Mouse (Mus musculus): ENCODE measurements around the gene Them7. TPM values are rescaled to one million over a fixed set of nuclear protein-coding genes. Genes with fewer than 3 reads are reported as not detected.

Them7 gene
- not detected in 2 replicates for polyA plus RNA-seq (2014; fragmentation: Nextera tagmentation; extraction: Ambion mirVana)

- DNase-seq: peak; percentile 28
- H3K27ac ChIP-seq (replicated peaks; ENCODE audit: low read depth, low read length): no peak within 1 kb of the TSS
Observed at GRCm38 (mm10) chr2:105224134-105224986, at the start of gene Them7. Them7 (plus strand) TSS chr2:105224320.

GRCm38 (mm10) chr2:105178871-105179270, 45.2 kb upstream of the Them7 start:
- WGBS: 92% methylated on average over 12 of the region's 12 CpGs
- no peak overlapping the region for H3K4me3 ChIP-seq (replicated peaks; ENCODE audit: low read depth, low read length)
- no peak for DNase-seq
- no peak overlapping the region for H3K27ac ChIP-seq (replicated peaks; ENCODE audit: low read depth, low read length)
- no peak overlapping the region for H3K4me2 ChIP-seq (ENCODE audit: low read length)
- H3K9me3 ChIP-seq (ENCODE audit: control insufficient read depth, low read length): peaks cover 6% of the 10 kb centered on the region
- no peak for ATAC-seq (ENCODE audit: low FRiP score, low TSS enrichment)
- H3K27me3 ChIP-seq (ENCODE audit: control insufficient read depth, insufficient read depth, low read length): no peaks in the 10 kb centered on the region
- no peak overlapping the region for H3K9ac ChIP-seq (replicated peaks; ENCODE audit: low read length)
- no peaks in the 10 kb centered on the region for H3K4me1 ChIP-seq (ENCODE audit: control insufficient read depth, insufficient read depth, low read length)
- no peaks in the 10 kb centered on the region for H3K36me3 ChIP-seq (ENCODE audit: control insufficient read depth, insufficient read depth, low read length)

More at GRCm38 (mm10) chr2:105224134-105224986, at the start of gene Them7:
- H3K4me3 ChIP-seq (replicated peaks; ENCODE audit: low read depth, low read length): peak within 1 kb of the TSS; percentile 31
- 3% methylated on average over 38 of the region's 38 CpGs for WGBS
- H3K4me1 ChIP-seq (ENCODE audit: control insufficient read depth, insufficient read depth, low read length): no peaks in the 10 kb centered on the region
- H3K36me3 ChIP-seq (ENCODE audit: control insufficient read depth, insufficient read depth, low read length): no peaks in the 10 kb centered on the region
- H3K9ac ChIP-seq (replicated peaks; ENCODE audit: low read length): no peak within 1 kb of the TSS
- peaks cover 11% of the 10 kb centered on the region; the same call in 1 of the 2 replicates for H3K27me3 ChIP-seq (ENCODE audit: control insufficient read depth, insufficient read depth, low read length)
- H3K9me3 ChIP-seq (ENCODE audit: control insufficient read depth, low read length): no peaks in the 10 kb centered on the region
- ATAC-seq (ENCODE audit: low FRiP score, low TSS enrichment): peak; percentile 43; the same call in 1 of the 2 replicates
- peak within 1 kb of the TSS; percentile 62 for H3K4me2 ChIP-seq (ENCODE audit: low read length)

GRCm38 (mm10) chr2:105182501-105182900, 41.6 kb upstream of the Them7 start:
- Histone ChIP-seq H3K27me3 (ENCODE audit: control insufficient read depth, insufficient read depth, low read length) (no peaks in the 10 kb centered on the region), H3K36me3 (ENCODE audit: control insufficient read depth, insufficient read depth, low read length) (no peaks in the 10 kb centered on the region), H3K9me3 (ENCODE audit: control insufficient read depth, low read length) (peaks cover 6% of the 10 kb centered on the region; the same call in 1 of the 2 replicates), H3K4me1 (ENCODE audit: control insufficient read depth, insufficient read depth, low read length) (no peaks in the 10 kb centered on the region), H3K4me2 (ENCODE audit: low read length) (no peak overlapping the region), H3K4me3 (replicated peaks; ENCODE audit: low read depth, low read length) (no peak overlapping the region), H3K27ac (replicated peaks; ENCODE audit: low read depth, low read length) (no peak overlapping the region), H3K9ac (replicated peaks; ENCODE audit: low read length) (no peak overlapping the region)
- WGBS: 25% methylated on average over 6 of the region's 6 CpGs
- ATAC-seq (ENCODE audit: low FRiP score, low TSS enrichment) (no peak), DNase-seq (no peak)

GRCm38 (mm10) chr2:105185140-105185539, 39.0 kb upstream of the Them7 start:
- no peak overlapping the region for H3K9ac ChIP-seq (replicated peaks; ENCODE audit: low read length)
- no peaks in the 10 kb centered on the region for H3K4me1 ChIP-seq (ENCODE audit: control insufficient read depth, insufficient read depth, low read length)
- ATAC-seq (ENCODE audit: low FRiP score, low TSS enrichment): no peak
- WGBS: 86% methylated on average over 3 of the region's 3 CpGs
- H3K27me3 ChIP-seq (ENCODE audit: control insufficient read depth, insufficient read depth, low read length): no peaks in the 10 kb centered on the region
- H3K4me3 ChIP-seq (replicated peaks; ENCODE audit: low read depth, low read length): no peak overlapping the region
- H3K4me2 ChIP-seq (ENCODE audit: low read length): no peak overlapping the region
- H3K36me3 ChIP-seq (ENCODE audit: control insufficient read depth, insufficient read depth, low read length): no peaks in the 10 kb centered on the region
- H3K9me3 ChIP-seq (ENCODE audit: control insufficient read depth, low read length): peaks cover 1% of the 10 kb centered on the region; the same call in 1 of the 2 replicates
- no peak for DNase-seq
- no peak overlapping the region for H3K27ac ChIP-seq (replicated peaks; ENCODE audit: low read depth, low read length)

- DNase-seq (no peak), ATAC-seq (ENCODE audit: low FRiP score, low TSS enrichment) (no peak)
- 79% methylated on average over 13 of the region's 13 CpGs for WGBS
- no peaks in the 10 kb centered on the region for H3K4me1 ChIP-seq (ENCODE audit: control insufficient read depth, insufficient read depth, low read length)
- no peak overlapping the region for H3K4me2 ChIP-seq (ENCODE audit: low read length)
- no peaks in the 10 kb centered on the region for H3K9me3 ChIP-seq (ENCODE audit: control insufficient read depth, low read length)
- no peak overlapping the region for H3K27ac ChIP-seq (replicated peaks; ENCODE audit: low read depth, low read length)
- no peaks in the 10 kb centered on the region for H3K27me3 ChIP-seq (ENCODE audit: control insufficient read depth, insufficient read depth, low read length)
- H3K4me3 ChIP-seq (replicated peaks; ENCODE audit: low read depth, low read length): no peak overlapping the region
- no peak overlapping the region for H3K9ac ChIP-seq (replicated peaks; ENCODE audit: low read length)
- no peaks in the 10 kb centered on the region for H3K36me3 ChIP-seq (ENCODE audit: control insufficient read depth, insufficient read depth, low read length)
Observed at GRCm38 (mm10) chr2:105185768-105186529, 38.2 kb upstream of the Them7 start.

GRCm38 (mm10) chr2:105186591-105186990, 37.5 kb upstream of the Them7 start:
- Histone ChIP-seq H3K4me3 (replicated peaks; ENCODE audit: low read depth, low read length) (no peak overlapping the region), H3K4me2 (ENCODE audit: low read length) (no peak overlapping the region), H3K4me1 (ENCODE audit: control insufficient read depth, insufficient read depth, low read length) (no peaks in the 10 kb centered on the region), H3K36me3 (ENCODE audit: control insufficient read depth, insufficient read depth, low read length) (no peaks in the 10 kb centered on the region), H3K27me3 (ENCODE audit: control insufficient read depth, insufficient read depth, low read length) (no peaks in the 10 kb centered on the region), H3K9ac (replicated peaks; ENCODE audit: low read length) (no peak overlapping the region), H3K9me3 (ENCODE audit: control insufficient read depth, low read length) (no peaks in the 10 kb centered on the region), H3K27ac (replicated peaks; ENCODE audit: low read depth, low read length) (no peak overlapping the region)
- 77% methylated on average over 5 of the region's 5 CpGs for WGBS
- no peak for ATAC-seq (ENCODE audit: low FRiP score, low TSS enrichment)
- DNase-seq: no peak

- Histone ChIP-seq H3K27ac (replicated peaks; ENCODE audit: low read depth, low read length) (no peak overlapping the region), H3K9me3 (ENCODE audit: control insufficient read depth, low read length) (no peaks in the 10 kb centered on the region), H3K4me2 (ENCODE audit: low read length) (no peak overlapping the region), H3K36me3 (ENCODE audit: control insufficient read depth, insufficient read depth, low read length) (no peaks in the 10 kb centered on the region), H3K4me3 (replicated peaks; ENCODE audit: low read depth, low read length) (no peak overlapping the region), H3K4me1 (ENCODE audit: control insufficient read depth, insufficient read depth, low read length) (no peaks in the 10 kb centered on the region), H3K27me3 (ENCODE audit: control insufficient read depth, insufficient read depth, low read length) (no peaks in the 10 kb centered on the region), H3K9ac (replicated peaks; ENCODE audit: low read length) (no peak overlapping the region)
- ATAC-seq (ENCODE audit: low FRiP score, low TSS enrichment) (no peak), DNase-seq (peak; percentile 25)
- WGBS: 77% methylated on average over 10 of the region's 10 CpGs
Observed at GRCm38 (mm10) chr2:105188182-105188581, 35.9 kb upstream of the Them7 start.

- ATAC-seq (ENCODE audit: low FRiP score, low TSS enrichment): no peak
- H3K27ac ChIP-seq (replicated peaks; ENCODE audit: low read depth, low read length): no peak overlapping the region
- 27% methylated on average over 5 of the region's 5 CpGs for WGBS
- H3K4me3 ChIP-seq (replicated peaks; ENCODE audit: low read depth, low read length): no peak overlapping the region
- no peak overlapping the region for H3K9ac ChIP-seq (replicated peaks; ENCODE audit: low read length)
- peak; percentile 64 for DNase-seq
- H3K27me3 ChIP-seq (ENCODE audit: control insufficient read depth, insufficient read depth, low read length): no peaks in the 10 kb centered on the region
- H3K4me1 ChIP-seq (ENCODE audit: control insufficient read depth, insufficient read depth, low read length): no peaks in the 10 kb centered on the region
- H3K4me2 ChIP-seq (ENCODE audit: low read length): no peak overlapping the region
- H3K36me3 ChIP-seq (ENCODE audit: control insufficient read depth, insufficient read depth, low read length): no peaks in the 10 kb centered on the region
- H3K9me3 ChIP-seq (ENCODE audit: control insufficient read depth, low read length): no peaks in the 10 kb centered on the region
Observed at GRCm38 (mm10) chr2:105189352-105189751, 34.8 kb upstream of the Them7 start.
